34 mouse cellular contexts compared by ENCODE assay signal in the genomic region with DNA sequence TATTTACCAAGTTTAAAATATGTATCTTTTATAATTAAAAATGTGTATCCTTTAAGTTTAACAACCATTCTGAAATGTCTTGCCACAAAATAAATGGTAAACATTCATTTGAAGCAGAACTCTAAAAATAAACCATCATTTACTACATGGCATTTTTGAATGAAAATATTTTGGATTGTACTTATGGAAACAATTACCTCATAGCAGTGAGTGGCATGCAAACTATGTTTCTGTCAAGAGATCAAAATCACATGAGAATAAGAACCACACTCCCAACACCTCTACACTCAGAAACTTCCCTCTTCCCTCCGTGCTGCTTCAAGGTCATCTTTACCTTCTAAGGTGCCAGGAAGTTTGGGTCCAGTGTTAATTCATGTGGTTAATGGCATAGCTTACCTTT.
"Had no signal": no experiment of that assay in that cellular context is flagged by ENCODE, and none has a peak within 500 bp of the region (broad histone marks: within the 10 kb centered on the region; RNA-seq: fewer than 3 reads in every experiment).

No protein-coding gene starts in this region.

- H3K9ac ChIP-seq: heart, embryonic 12.5 days; heart, embryonic 13.5 days; heart, embryonic 15.5 days; hindbrain, embryonic 12.5 days; hindbrain, embryonic 13.5 days; hindbrain, embryonic 14.5 days; hindbrain, embryonic 15.5 days; intestine, embryonic 15.5 days; kidney, embryonic 15.5 days had no signal

- H3K4me1 ChIP-seq: heart, embryonic 10.5 days; heart, embryonic 12.5 days; heart, embryonic 13.5 days; heart, embryonic 15.5 days; hindbrain, embryonic 10.5 days; hindbrain, embryonic 12.5 days; hindbrain, embryonic 13.5 days; hindbrain, embryonic 15.5 days; intestine, embryonic 15.5 days; kidney, embryonic 15.5 days had no signal

- ATAC-seq: hindbrain, embryonic 16.5 days; hindbrain, postnatal 0 days; inflammation-experienced regulatory T-cells, adult 6 months; intestine, embryonic 15.5 days; intestine, embryonic 16.5 days; intestine, postnatal 0 days had no signal

- DNase-seq: heart, postnatal 10 days; heart, postnatal 14 days; heart, postnatal 36 days; heart, postnatal 4 days; kidney, adult 11 months; kidney, adult 18-20 months; kidney, adult 2 months; kidney, adult 8-10 months; kidney, adult 9 months; kidney, postnatal 10 days; kidney, postnatal 14 days; kidney, postnatal 25 days; kidney, postnatal 36 days; kidney, postnatal 4 days; layer of hippocampus, postnatal 36 days had no signal

- H3K9me3 ChIP-seq: heart, embryonic 10.5 days; heart, embryonic 12.5 days; heart, embryonic 13.5 days; heart, embryonic 15.5 days; hindbrain, embryonic 10.5 days; hindbrain, embryonic 12.5 days; hindbrain, embryonic 13.5 days; hindbrain, embryonic 15.5 days; intestine, embryonic 15.5 days; kidney, embryonic 15.5 days had no signal

- H3K4me3 ChIP-seq: heart, embryonic 10.5 days; heart, embryonic 12.5 days; heart, embryonic 13.5 days; heart, embryonic 15.5 days; hindbrain, embryonic 10.5 days; hindbrain, embryonic 12.5 days; hindbrain, embryonic 13.5 days; hindbrain, embryonic 15.5 days; intestine, embryonic 15.5 days; kidney, embryonic 15.5 days; layer of hippocampus, adult 2 months had no signal

- H3K4me2 ChIP-seq: heart, embryonic 11.5 days; heart, embryonic 12.5 days; heart, embryonic 13.5 days; heart, embryonic 15.5 days; hindbrain, embryonic 12.5 days; hindbrain, embryonic 13.5 days; hindbrain, embryonic 14.5 days; hindbrain, embryonic 15.5 days; intestine, embryonic 15.5 days; kidney, embryonic 15.5 days had no signal

- H3K36me3 ChIP-seq: heart, embryonic 10.5 days; heart, embryonic 12.5 days; heart, embryonic 13.5 days; heart, embryonic 15.5 days; hindbrain, embryonic 10.5 days; hindbrain, embryonic 12.5 days; hindbrain, embryonic 13.5 days; hindbrain, embryonic 15.5 days; intestine, embryonic 15.5 days; kidney, embryonic 15.5 days had no signal

- H3K27me3 ChIP-seq: heart, embryonic 12.5 days; heart, embryonic 13.5 days; heart, embryonic 15.5 days; hindbrain, embryonic 12.5 days; hindbrain, embryonic 13.5 days; hindbrain, embryonic 15.5 days; intestine, embryonic 15.5 days; kidney, embryonic 15.5 days had no signal

- H3K27ac ChIP-seq: heart, embryonic 10.5 days; heart, embryonic 13.5 days; heart, embryonic 15.5 days; hindbrain, embryonic 10.5 days; hindbrain, embryonic 12.5 days; hindbrain, embryonic 13.5 days; hindbrain, embryonic 14.5 days; hindbrain, embryonic 15.5 days; hindbrain, postnatal 0 days; intestine, embryonic 15.5 days; kidney, embryonic 15.5 days; kidney, postnatal 0 days; layer of hippocampus, adult 2 months had no signal
